Mouse (Mus musculus): ENCODE data around the gene Cdkl1. TPM values are rescaled to one million over a fixed set of nuclear protein-coding genes. Genes with fewer than 3 reads are reported as not detected.

Cdkl1 gene
- polyA plus RNA-seq, 1 experiment from 2014 or later: 2.3 TPM

DNA sequence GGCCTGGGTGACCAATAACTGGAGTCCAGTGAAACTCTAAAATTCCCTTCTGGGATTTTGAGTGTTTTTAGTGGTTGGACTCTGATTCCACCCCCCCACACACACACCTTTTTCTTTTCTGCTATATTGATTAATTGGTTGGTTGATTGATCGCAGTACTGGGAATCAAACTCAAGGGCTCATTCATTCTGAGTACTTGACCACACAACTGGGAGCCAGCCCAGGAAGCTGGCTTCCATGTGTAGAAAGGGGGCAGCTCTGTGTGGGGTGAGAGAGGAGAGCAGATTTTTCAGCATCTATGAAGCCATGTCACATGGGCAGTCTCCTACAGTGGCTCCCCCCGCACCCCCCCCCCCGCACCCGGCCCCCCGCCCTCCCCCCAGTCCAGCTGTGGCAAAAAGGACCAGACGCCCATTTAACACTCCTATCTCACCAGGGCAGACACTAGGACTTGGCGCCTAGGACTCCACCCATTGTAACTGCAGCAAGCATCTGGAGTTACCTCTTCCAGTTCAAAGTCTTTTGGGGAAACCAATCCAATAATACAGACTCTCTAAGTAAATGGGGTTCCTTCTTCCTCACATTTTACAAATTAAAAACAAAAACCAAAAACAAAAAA lies 31.7 kb downstream of the Cdkl1 start:
- Histone ChIP-seq H3K4me1 (replicated peaks; ENCODE audit: control insufficient read depth, insufficient read depth) (no peaks in the 10 kb centered on the region), H3K4me2 (replicated peaks; ENCODE audit: low read depth) (no peak overlapping the region; the same call in 1 of the 2 replicates), H3K4me3 (ENCODE audit: low read depth, low read length) (no peak overlapping the region), H3K9me3 (ENCODE audit: control insufficient read depth, low read length) (no peaks in the 10 kb centered on the region), H3K27ac (replicated peaks) (peak overlapping the region; percentile 69; the same call in 1 of the 2 replicates), H3K9ac (ENCODE audit: low read length) (0 out of 2 replicates have a peak overlapping the region, but pooled peaks have one; percentile 8), H3K36me3 (ENCODE audit: control insufficient read depth, insufficient read depth, low read length) (no peaks in the 10 kb centered on the region), H3K27me3 (ENCODE audit: control insufficient read depth, insufficient read depth, low read length) (no peaks in the 10 kb centered on the region)
- ATAC-seq (ENCODE audit: low FRiP score, low TSS enrichment): no peak
- WGBS: 30% methylated on average over 7 of the region's 7 CpGs
- TF ChIP-seq EP300 (optimal IDR thresholded peaks at IDR 0.05) (no peak), CTCF (IDR thresholded peaks at IDR 0.05; ENCODE audit: low read depth) (no peak)
- no peak for DNase-seq (ENCODE audit: low spot score)

DNA sequence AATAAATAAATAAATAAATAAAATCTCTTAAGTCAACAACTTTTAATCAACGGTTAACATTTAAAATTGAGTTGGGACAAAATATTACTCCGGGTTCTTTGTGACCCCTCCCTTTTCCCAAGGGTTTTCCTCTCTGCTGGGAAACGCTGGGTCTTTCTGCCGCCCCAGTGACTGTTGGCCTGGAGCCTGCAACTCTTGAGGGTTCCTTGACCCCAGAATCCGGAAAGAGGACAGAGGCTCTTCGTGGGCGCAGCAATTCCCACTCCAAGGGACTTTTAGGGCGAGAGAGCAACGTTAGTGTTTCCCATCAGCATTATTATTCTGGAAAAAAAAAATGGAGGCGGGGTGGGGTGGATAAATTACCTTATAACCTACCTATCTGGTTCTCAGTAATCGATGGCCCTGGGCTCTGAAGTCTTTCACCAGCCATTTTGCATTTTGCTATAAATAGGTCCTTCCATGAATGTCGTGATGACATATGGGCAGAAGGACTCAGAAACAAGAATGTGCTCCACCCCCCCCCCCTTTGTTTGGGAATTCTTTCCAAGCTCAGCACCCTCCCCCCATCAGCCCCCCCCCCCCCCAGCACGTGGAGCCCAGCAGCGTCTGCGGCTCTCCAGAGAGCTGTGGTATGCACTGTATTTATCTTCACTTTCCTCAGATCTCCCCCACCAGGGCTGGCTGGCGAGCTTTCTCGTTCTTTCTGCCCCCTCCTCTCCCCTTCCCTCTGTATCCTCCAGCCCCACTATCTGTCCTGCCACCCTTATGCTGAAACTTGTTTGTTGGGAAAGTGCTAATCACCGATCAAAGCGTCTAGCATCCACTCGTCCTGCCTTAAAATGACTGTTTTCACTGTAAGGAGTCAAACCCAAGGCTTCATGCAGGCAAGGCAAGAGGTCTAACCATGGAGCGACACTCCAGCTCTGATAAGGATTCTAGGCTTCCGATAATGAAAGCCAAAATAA lies 32.6 kb downstream of the Cdkl1 start:
- H3K9me3 ChIP-seq (ENCODE audit: control insufficient read depth, low read length): no peaks in the 10 kb centered on the region
- H3K4me1 ChIP-seq (replicated peaks; ENCODE audit: control insufficient read depth, insufficient read depth): no peaks in the 10 kb centered on the region
- H3K9ac ChIP-seq (ENCODE audit: low read length): peak overlapping the region; percentile 54; the same call in 1 of the 2 replicates
- H3K4me2 ChIP-seq (replicated peaks; ENCODE audit: low read depth): peak overlapping the region; percentile 59
- ATAC-seq (ENCODE audit: low FRiP score, low TSS enrichment): peak; percentile 62; the same call in 1 of the 2 replicates
- WGBS: 6% methylated on average over 19 of the region's 22 CpGs
- peak overlapping the region; percentile 27 for H3K4me3 ChIP-seq (ENCODE audit: low read depth, low read length)
- peak; percentile 38 for DNase-seq (ENCODE audit: low spot score)
- H3K27ac ChIP-seq (replicated peaks): peak overlapping the region; percentile 78
- no peaks in the 10 kb centered on the region for H3K27me3 ChIP-seq (ENCODE audit: control insufficient read depth, insufficient read depth, low read length)
- no peak for TF ChIP-seq CTCF (IDR thresholded peaks at IDR 0.05; ENCODE audit: low read depth)
- TF ChIP-seq EP300 (optimal IDR thresholded peaks at IDR 0.05): no peak
- no peaks in the 10 kb centered on the region for H3K36me3 ChIP-seq (ENCODE audit: control insufficient read depth, insufficient read depth, low read length)

DNA sequence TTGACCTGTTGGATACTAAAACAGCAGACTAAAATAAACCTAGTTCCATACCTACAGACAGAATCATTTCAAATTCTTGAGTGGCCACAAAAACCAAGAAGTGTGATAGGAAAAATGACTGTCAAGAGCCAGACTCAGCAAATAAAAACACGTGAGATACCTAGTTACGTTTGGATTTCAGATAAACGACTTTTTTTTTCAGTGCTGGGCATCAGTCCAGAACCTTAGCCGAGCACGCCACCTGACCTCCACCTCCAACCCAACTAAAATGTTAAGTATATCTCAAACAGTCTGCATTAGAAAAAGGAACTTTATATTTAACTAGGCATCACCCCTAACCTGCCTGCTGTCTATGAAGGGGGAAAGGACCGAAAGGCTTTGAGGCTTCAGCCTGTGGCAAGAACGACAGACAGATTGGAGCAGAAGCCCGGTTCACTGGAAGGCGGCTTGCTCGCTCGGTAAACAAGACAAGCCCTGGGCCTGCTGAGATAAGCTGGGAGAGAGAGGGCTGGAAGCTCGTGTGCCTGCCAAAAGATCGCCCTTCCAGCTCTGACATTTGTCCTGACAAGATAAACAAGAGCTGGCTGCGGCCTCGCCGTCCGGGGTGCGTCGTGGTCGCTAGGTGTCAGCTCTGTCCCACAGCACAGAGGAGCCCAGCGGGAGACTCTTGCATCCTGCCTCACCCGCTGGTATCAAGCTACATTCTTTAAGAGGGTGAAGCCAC lies 33.5 kb downstream of the Cdkl1 start:
- TF ChIP-seq EP300 (optimal IDR thresholded peaks at IDR 0.05): no peak
- TF ChIP-seq CTCF (IDR thresholded peaks at IDR 0.05; ENCODE audit: low read depth): peak; percentile 85
- Histone ChIP-seq H3K9me3 (ENCODE audit: control insufficient read depth, low read length) (no peaks in the 10 kb centered on the region), H3K4me2 (replicated peaks; ENCODE audit: low read depth) (peak overlapping the region; percentile 59), H3K4me3 (ENCODE audit: low read depth, low read length) (peak overlapping the region; percentile 27), H3K27ac (replicated peaks) (peak overlapping the region; percentile 56; the same call in 1 of the 2 replicates), H3K36me3 (ENCODE audit: control insufficient read depth, insufficient read depth, low read length) (no peaks in the 10 kb centered on the region), H3K9ac (ENCODE audit: low read length) (peak overlapping the region; percentile 48), H3K4me1 (replicated peaks; ENCODE audit: control insufficient read depth, insufficient read depth) (no peaks in the 10 kb centered on the region), H3K27me3 (ENCODE audit: control insufficient read depth, insufficient read depth, low read length) (no peaks in the 10 kb centered on the region)
- 6% methylated on average over 22 of the region's 22 CpGs for WGBS
- DNase-seq (ENCODE audit: low spot score): peak; percentile 73
- ATAC-seq (ENCODE audit: low FRiP score, low TSS enrichment): peak; percentile 87

DNA sequence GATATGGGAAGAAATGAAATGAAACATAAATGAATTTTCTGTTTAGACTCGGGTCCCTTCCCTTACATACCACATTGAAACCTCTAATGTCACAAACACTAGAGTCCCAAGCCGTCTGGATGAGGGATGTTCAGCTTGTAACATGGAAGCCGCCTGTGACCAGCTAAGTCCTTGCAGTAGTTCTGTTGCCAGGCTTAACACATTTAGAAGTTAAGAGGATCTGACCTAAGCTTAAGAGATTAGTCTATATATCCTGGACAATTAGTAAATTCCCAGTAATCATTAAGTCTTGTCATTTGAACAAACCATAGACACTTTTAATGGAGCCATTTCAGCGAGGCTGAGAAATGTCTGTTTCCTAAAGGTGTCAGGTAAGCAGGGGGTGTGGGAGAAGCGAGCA lies 35.1 kb downstream of the Cdkl1 start:
- no peak for TF ChIP-seq EP300 (optimal IDR thresholded peaks at IDR 0.05)
- TF ChIP-seq CTCF (IDR thresholded peaks at IDR 0.05; ENCODE audit: low read depth): no peak
- no peak for ATAC-seq (ENCODE audit: low FRiP score, low TSS enrichment)
- Histone ChIP-seq H3K36me3 (ENCODE audit: control insufficient read depth, insufficient read depth, low read length) (no peaks in the 10 kb centered on the region), H3K4me2 (replicated peaks; ENCODE audit: low read depth) (no peak overlapping the region), H3K4me3 (ENCODE audit: low read depth, low read length) (no peak overlapping the region), H3K27me3 (ENCODE audit: control insufficient read depth, insufficient read depth, low read length) (no peaks in the 10 kb centered on the region), H3K9me3 (ENCODE audit: control insufficient read depth, low read length) (no peaks in the 10 kb centered on the region), H3K9ac (ENCODE audit: low read length) (no peak overlapping the region), H3K27ac (replicated peaks) (no peak overlapping the region), H3K4me1 (replicated peaks; ENCODE audit: control insufficient read depth, insufficient read depth) (0 out of 2 replicates have a peak, but pooled peaks cover 2% of the 10 kb centered on the region)
- 69% methylated on average over 5 of the region's 5 CpGs for WGBS
- DNase-seq (ENCODE audit: low spot score): no peak

DNA sequence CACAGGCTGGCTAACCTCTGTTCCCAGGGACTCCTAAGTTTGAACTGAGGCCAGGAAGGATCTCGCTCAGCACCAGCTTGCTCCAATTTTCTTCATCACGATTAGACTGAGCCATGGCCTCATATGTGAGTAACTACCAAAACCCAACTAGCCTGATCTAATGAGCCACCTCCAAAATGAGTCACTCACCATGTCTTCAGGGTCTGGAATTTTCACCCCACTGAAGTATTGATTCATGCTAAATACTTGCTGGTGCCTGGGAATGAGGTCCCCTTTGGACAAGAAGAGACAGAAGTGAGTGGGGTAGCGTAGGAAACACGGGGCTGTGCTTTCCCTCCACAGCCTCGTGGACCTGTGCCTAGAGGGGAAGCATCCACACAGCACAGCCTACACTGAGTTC lies 37.1 kb downstream of the Cdkl1 start:
- H3K4me1 ChIP-seq (replicated peaks; ENCODE audit: control insufficient read depth, insufficient read depth): 0 out of 2 replicates have a peak, but pooled peaks cover 2% of the 10 kb centered on the region
- no peak overlapping the region for H3K4me3 ChIP-seq (ENCODE audit: low read depth, low read length)
- H3K27me3 ChIP-seq (ENCODE audit: control insufficient read depth, insufficient read depth, low read length): no peaks in the 10 kb centered on the region
- TF ChIP-seq CTCF (IDR thresholded peaks at IDR 0.05; ENCODE audit: low read depth): no peak
- no peak for TF ChIP-seq EP300 (optimal IDR thresholded peaks at IDR 0.05)
- ATAC-seq (ENCODE audit: low FRiP score, low TSS enrichment) (no peak), DNase-seq (ENCODE audit: low spot score) (no peak)
- H3K9me3 ChIP-seq (ENCODE audit: control insufficient read depth, low read length): no peaks in the 10 kb centered on the region
- no peak overlapping the region for H3K4me2 ChIP-seq (replicated peaks; ENCODE audit: low read depth)
- H3K9ac ChIP-seq (ENCODE audit: low read length): no peak overlapping the region
- no peaks in the 10 kb centered on the region for H3K36me3 ChIP-seq (ENCODE audit: control insufficient read depth, insufficient read depth, low read length)
- 80% methylated on average over 5 of the region's 5 CpGs for WGBS
- no peak overlapping the region for H3K27ac ChIP-seq (replicated peaks)
